Mouse (Mus musculus): ENCODE measurements at regions not wholly inside any gene's neighbourhood (a gene's known extent, or its start where the extent isn't known, plus 50 kb on each side); places are given as distances from the start of the nearest gene placed in this dataset.

- no peak overlapping the region for H3K27ac ChIP-seq (ENCODE audit: low read depth, low read length)
- no peak overlapping the region for H3K4me3 ChIP-seq (ENCODE audit: low read depth, low read length)
- no peaks in the 10 kb centered on the region for H3K36me3 ChIP-seq (ENCODE audit: control insufficient read depth, insufficient read depth, low read length)
- H3K27me3 ChIP-seq (ENCODE audit: control insufficient read depth, insufficient read depth, low read length): no peaks in the 10 kb centered on the region
- H3K9me3 ChIP-seq (ENCODE audit: control insufficient read depth, low read length): no peaks in the 10 kb centered on the region
- H3K4me1 ChIP-seq (ENCODE audit: control insufficient read depth, insufficient read depth, low read length): no peaks in the 10 kb centered on the region
- WGBS: 54% methylated on average over 9 of the region's 9 CpGs
- ATAC-seq (ENCODE audit: low FRiP score): no peak
- peak; percentile 82 for DNase-seq (ENCODE audit: low spot score, missing footprints)
- H3K4me2 ChIP-seq: no peak overlapping the region
- H3K9ac ChIP-seq (ENCODE audit: low read length): no peak overlapping the region
These were observed 187.9 kb upstream of the Il12b start for GRCm38 (mm10) chr11:44211871-44212441.

DNA sequence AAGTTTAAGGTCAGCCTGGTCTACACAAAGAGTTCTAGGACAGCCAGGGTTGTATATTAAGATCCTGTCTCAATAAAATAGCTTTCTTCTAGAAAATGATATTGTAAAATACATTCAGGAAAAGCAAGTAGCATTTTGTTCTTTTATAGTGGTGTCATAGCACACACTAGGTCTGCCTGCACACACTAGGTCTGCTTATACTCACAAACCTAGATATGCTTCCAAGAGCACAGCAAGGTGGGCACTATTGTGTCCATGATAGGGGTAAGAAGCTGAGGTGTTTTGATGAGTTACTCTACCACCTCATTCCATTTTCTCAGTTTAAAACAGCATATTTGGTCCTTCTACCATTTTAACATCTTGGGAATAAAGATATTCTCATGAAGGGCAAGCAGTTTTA lies 185.8 kb upstream of the Il12b start:
- Histone ChIP-seq H3K9me3 (ENCODE audit: control insufficient read depth, low read length) (no peaks in the 10 kb centered on the region), H3K36me3 (ENCODE audit: control insufficient read depth, insufficient read depth, low read length) (no peaks in the 10 kb centered on the region), H3K27me3 (ENCODE audit: control insufficient read depth, insufficient read depth, low read length) (no peaks in the 10 kb centered on the region), H3K9ac (ENCODE audit: low read length) (no peak overlapping the region), H3K4me3 (ENCODE audit: low read depth, low read length) (no peak overlapping the region), H3K4me2 (no peak overlapping the region), H3K27ac (ENCODE audit: low read depth, low read length) (no peak overlapping the region), H3K4me1 (ENCODE audit: control insufficient read depth, insufficient read depth, low read length) (no peaks in the 10 kb centered on the region)
- peak; percentile 65 for DNase-seq (ENCODE audit: low spot score, missing footprints)
- ATAC-seq (ENCODE audit: low FRiP score): no peak

GRCm38 (mm10) chr11:44216346-44216745 lies 183.5 kb upstream of the Il12b start:
- DNase-seq (ENCODE audit: low spot score, missing footprints): no peak
- Histone ChIP-seq H3K4me1 (ENCODE audit: control insufficient read depth, insufficient read depth, low read length) (no peaks in the 10 kb centered on the region), H3K36me3 (ENCODE audit: control insufficient read depth, insufficient read depth, low read length) (no peaks in the 10 kb centered on the region), H3K27ac (ENCODE audit: low read depth, low read length) (no peak overlapping the region), H3K4me2 (no peak overlapping the region), H3K4me3 (ENCODE audit: low read depth, low read length) (no peak overlapping the region), H3K9ac (ENCODE audit: low read length) (no peak overlapping the region), H3K27me3 (ENCODE audit: control insufficient read depth, insufficient read depth, low read length) (no peaks in the 10 kb centered on the region), H3K9me3 (ENCODE audit: control insufficient read depth, low read length) (no peaks in the 10 kb centered on the region)
- ATAC-seq (ENCODE audit: low FRiP score): no peak
- WGBS: 85% methylated on average over 3 of the region's 3 CpGs

DNA sequence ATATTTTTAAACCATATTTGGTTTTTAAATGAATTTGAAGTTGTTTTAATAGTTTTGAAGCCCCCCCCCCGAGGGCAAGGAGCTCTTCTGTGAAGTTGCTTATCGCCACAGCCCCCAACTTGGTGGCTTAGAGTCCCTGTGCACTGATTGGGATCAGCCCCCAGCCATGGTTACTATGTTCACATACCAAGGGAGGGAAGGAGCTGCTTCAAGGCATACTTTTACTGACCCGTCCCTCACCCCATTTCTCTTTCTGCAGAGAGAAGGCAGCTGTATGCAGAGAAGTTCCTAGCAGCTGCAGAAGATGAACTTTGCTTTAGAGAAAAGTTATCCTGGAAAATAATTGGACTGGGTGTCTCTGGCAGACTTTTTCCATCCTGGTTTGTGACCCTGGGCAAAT lies 179.9 kb upstream of the Il12b start:
- H3K9me3 ChIP-seq (ENCODE audit: control insufficient read depth, low read length): no peaks in the 10 kb centered on the region
- H3K4me3 ChIP-seq (ENCODE audit: low read depth, low read length): no peak overlapping the region
- no peaks in the 10 kb centered on the region for H3K4me1 ChIP-seq (ENCODE audit: control insufficient read depth, insufficient read depth, low read length)
- no peak overlapping the region for H3K4me2 ChIP-seq
- H3K36me3 ChIP-seq (ENCODE audit: control insufficient read depth, insufficient read depth, low read length): no peaks in the 10 kb centered on the region
- ATAC-seq (ENCODE audit: low FRiP score): no peak
- H3K27me3 ChIP-seq (ENCODE audit: control insufficient read depth, insufficient read depth, low read length): no peaks in the 10 kb centered on the region
- no peak overlapping the region for H3K27ac ChIP-seq (ENCODE audit: low read depth, low read length)
- WGBS: 66% methylated on average over 3 of the region's 3 CpGs
- DNase-seq (ENCODE audit: low spot score, missing footprints): no peak
- H3K9ac ChIP-seq (ENCODE audit: low read length): no peak overlapping the region

GRCm38 (mm10) chr11:44229996-44230395 lies 169.9 kb upstream of the Il12b start:
- H3K27me3 ChIP-seq (ENCODE audit: control insufficient read depth, insufficient read depth, low read length): no peaks in the 10 kb centered on the region
- ATAC-seq (ENCODE audit: low FRiP score): no peak
- 95% methylated on average over 5 of the region's 5 CpGs for WGBS

DNA sequence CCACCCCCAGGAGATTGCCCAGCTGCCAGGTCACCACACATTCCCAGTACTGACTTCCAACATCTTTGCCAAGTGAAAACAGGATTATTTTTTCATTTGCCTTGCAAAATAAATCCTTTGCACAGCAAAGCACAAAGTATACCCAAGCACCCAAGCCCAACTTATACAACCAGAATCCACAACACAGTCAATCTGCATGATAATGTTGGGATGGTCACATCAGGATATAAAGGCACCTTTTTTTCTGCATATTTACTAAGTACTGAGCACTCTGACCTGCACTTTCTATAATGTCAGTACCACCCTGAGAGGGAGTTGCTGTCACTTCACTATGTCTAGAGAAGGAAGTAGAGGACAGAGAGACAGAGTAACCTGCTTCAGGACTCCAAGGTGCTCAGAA lies 164.4 kb upstream of the Il12b start:
- H3K27ac ChIP-seq (ENCODE audit: low read depth, low read length): no peak overlapping the region
- no peaks in the 10 kb centered on the region for H3K9me3 ChIP-seq (ENCODE audit: control insufficient read depth, low read length)
- H3K4me2 ChIP-seq: no peak overlapping the region
- H3K36me3 ChIP-seq (ENCODE audit: control insufficient read depth, insufficient read depth, low read length): no peaks in the 10 kb centered on the region
- DNase-seq (ENCODE audit: low spot score, missing footprints): no peak
- H3K4me3 ChIP-seq (ENCODE audit: low read depth, low read length): no peak overlapping the region
- H3K4me1 ChIP-seq (ENCODE audit: control insufficient read depth, insufficient read depth, low read length): no peaks in the 10 kb centered on the region
- H3K9ac ChIP-seq (ENCODE audit: low read length): no peak overlapping the region
- ATAC-seq (ENCODE audit: low FRiP score): no peak
- H3K27me3 ChIP-seq (ENCODE audit: control insufficient read depth, insufficient read depth, low read length): no peaks in the 10 kb centered on the region

More at GRCm38 (mm10) chr11:44229996-44230395, 169.9 kb upstream of the Il12b start:
- H3K4me1 ChIP-seq (ENCODE audit: control insufficient read depth, insufficient read depth, low read length): no peaks in the 10 kb centered on the region
- no peak overlapping the region for H3K27ac ChIP-seq (ENCODE audit: low read depth, low read length)
- H3K36me3 ChIP-seq (ENCODE audit: control insufficient read depth, insufficient read depth, low read length): no peaks in the 10 kb centered on the region
- H3K4me3 ChIP-seq (ENCODE audit: low read depth, low read length): no peak overlapping the region
- no peaks in the 10 kb centered on the region for H3K9me3 ChIP-seq (ENCODE audit: control insufficient read depth, low read length)
- DNase-seq (ENCODE audit: low spot score, missing footprints): no peak
- no peak overlapping the region for H3K4me2 ChIP-seq
- H3K9ac ChIP-seq (ENCODE audit: low read length): no peak overlapping the region

DNA sequence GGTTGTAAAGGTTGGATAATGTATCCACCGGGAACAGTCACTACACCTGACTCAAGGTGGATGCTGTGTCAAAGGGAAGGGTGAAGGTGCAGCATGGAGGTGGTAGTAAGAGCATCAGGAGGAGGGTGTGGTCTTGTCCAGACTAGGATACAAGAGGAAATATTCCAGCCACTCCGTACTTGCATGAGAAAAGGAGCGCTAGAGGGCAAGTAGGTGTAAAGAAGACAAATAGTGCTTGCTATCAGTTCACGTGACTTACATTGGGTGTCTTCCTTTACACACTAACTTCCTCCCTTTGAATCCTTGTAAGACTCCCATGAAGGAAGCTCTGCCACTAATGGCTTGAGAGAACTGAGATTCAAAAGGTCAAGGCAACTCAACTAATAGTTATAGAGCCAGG lies 161.8 kb upstream of the Il12b start:
- Histone ChIP-seq H3K9ac (ENCODE audit: low read length) (no peak overlapping the region), H3K36me3 (ENCODE audit: control insufficient read depth, insufficient read depth, low read length) (no peaks in the 10 kb centered on the region), H3K4me1 (ENCODE audit: control insufficient read depth, insufficient read depth, low read length) (no peaks in the 10 kb centered on the region), H3K27ac (ENCODE audit: low read depth, low read length) (no peak overlapping the region), H3K4me3 (ENCODE audit: low read depth, low read length) (no peak overlapping the region), H3K4me2 (no peak overlapping the region), H3K27me3 (ENCODE audit: control insufficient read depth, insufficient read depth, low read length) (no peaks in the 10 kb centered on the region), H3K9me3 (ENCODE audit: control insufficient read depth, low read length) (no peaks in the 10 kb centered on the region)
- ATAC-seq (ENCODE audit: low FRiP score) (no peak), DNase-seq (ENCODE audit: low spot score, missing footprints) (no peak)
- WGBS: 97% methylated on average over 4 of the region's 4 CpGs

DNA sequence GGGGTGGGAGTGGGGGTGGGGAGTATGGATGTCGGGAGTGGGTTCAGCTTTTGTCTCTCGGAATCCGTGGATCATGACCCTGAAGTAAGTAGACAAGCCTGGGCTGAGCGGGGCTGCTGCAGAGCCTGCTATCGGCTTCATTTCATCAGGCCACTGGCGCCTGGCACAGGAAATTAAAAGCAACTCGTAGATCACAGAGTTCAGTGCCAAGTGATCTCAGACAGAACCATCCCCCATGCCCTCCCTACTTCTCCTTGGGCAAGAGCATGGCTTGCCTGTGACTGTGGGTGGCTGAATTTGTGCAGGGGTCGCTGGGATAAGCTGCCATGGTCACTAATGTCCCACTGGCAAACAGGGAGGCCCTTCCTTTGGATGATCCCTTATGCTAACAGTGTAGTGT lies 161.3 kb upstream of the Il12b start:
- ATAC-seq (ENCODE audit: low FRiP score): no peak

DNA sequence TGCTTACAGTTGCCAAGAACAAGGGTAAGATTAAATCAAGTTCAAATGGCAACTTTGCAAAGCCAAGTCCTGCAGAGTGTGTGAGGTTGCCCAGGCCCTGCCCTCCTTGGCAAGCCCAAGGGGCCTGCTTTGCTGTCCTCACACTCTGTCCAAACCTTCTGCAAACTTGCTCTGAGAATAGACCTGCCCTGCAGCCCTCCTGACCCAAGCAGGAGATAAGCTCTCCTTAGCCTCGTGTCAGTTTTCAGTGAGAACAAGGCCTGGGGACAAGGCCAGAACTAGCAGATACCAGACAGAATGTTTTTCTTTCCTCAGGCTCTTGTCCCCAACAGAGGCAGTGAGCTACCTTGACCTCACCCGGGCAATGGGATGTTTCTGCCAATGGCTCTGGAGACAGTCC lies 156.7 kb upstream of the Il12b start:
- Histone ChIP-seq H3K27ac (ENCODE audit: low read depth, low read length) (no peak overlapping the region), H3K4me1 (ENCODE audit: control insufficient read depth, insufficient read depth, low read length) (no peaks in the 10 kb centered on the region), H3K4me2 (no peak overlapping the region), H3K9ac (ENCODE audit: low read length) (no peak overlapping the region), H3K4me3 (ENCODE audit: low read depth, low read length) (no peak overlapping the region), H3K36me3 (ENCODE audit: control insufficient read depth, insufficient read depth, low read length) (no peaks in the 10 kb centered on the region), H3K9me3 (ENCODE audit: control insufficient read depth, low read length) (no peaks in the 10 kb centered on the region), H3K27me3 (ENCODE audit: control insufficient read depth, insufficient read depth, low read length) (no peaks in the 10 kb centered on the region)
- no peak for DNase-seq (ENCODE audit: low spot score, missing footprints)
- WGBS: 67% methylated on average over 2 of the region's 2 CpGs
- ATAC-seq (ENCODE audit: low FRiP score): no peak

More for the DNA sequence above, 161.3 kb upstream of the Il12b start:
- no peaks in the 10 kb centered on the region for H3K27me3 ChIP-seq (ENCODE audit: control insufficient read depth, insufficient read depth, low read length)
- no peak overlapping the region for H3K4me2 ChIP-seq
- H3K4me1 ChIP-seq (ENCODE audit: control insufficient read depth, insufficient read depth, low read length): no peaks in the 10 kb centered on the region
- H3K36me3 ChIP-seq (ENCODE audit: control insufficient read depth, insufficient read depth, low read length): no peaks in the 10 kb centered on the region
- H3K27ac ChIP-seq (ENCODE audit: low read depth, low read length): no peak overlapping the region
- H3K4me3 ChIP-seq (ENCODE audit: low read depth, low read length): no peak overlapping the region
- no peak for DNase-seq (ENCODE audit: low spot score, missing footprints)
- H3K9me3 ChIP-seq (ENCODE audit: control insufficient read depth, low read length): no peaks in the 10 kb centered on the region
- 79% methylated on average over 8 of the region's 8 CpGs for WGBS
- no peak overlapping the region for H3K9ac ChIP-seq (ENCODE audit: low read length)

GRCm38 (mm10) chr11:44251821-44252220 lies 148.0 kb upstream of the Il12b start:
- H3K9ac ChIP-seq (ENCODE audit: low read length): no peak overlapping the region
- ATAC-seq (ENCODE audit: low FRiP score) (no peak), DNase-seq (ENCODE audit: low spot score, missing footprints) (no peak)
- no peaks in the 10 kb centered on the region for H3K9me3 ChIP-seq (ENCODE audit: control insufficient read depth, low read length)
- no peaks in the 10 kb centered on the region for H3K36me3 ChIP-seq (ENCODE audit: control insufficient read depth, insufficient read depth, low read length)
- WGBS: 96% methylated on average over 5 of the region's 5 CpGs
- no peaks in the 10 kb centered on the region for H3K27me3 ChIP-seq (ENCODE audit: control insufficient read depth, insufficient read depth, low read length)
- no peak overlapping the region for H3K4me2 ChIP-seq
- no peak overlapping the region for H3K27ac ChIP-seq (ENCODE audit: low read depth, low read length)
- no peaks in the 10 kb centered on the region; the same call in 1 of the 2 replicates for H3K4me1 ChIP-seq (ENCODE audit: control insufficient read depth, insufficient read depth, low read length)
- H3K4me3 ChIP-seq (ENCODE audit: low read depth, low read length): no peak overlapping the region
